ENCODE assay signal across 9 mouse cellular contexts in the genomic region with DNA sequence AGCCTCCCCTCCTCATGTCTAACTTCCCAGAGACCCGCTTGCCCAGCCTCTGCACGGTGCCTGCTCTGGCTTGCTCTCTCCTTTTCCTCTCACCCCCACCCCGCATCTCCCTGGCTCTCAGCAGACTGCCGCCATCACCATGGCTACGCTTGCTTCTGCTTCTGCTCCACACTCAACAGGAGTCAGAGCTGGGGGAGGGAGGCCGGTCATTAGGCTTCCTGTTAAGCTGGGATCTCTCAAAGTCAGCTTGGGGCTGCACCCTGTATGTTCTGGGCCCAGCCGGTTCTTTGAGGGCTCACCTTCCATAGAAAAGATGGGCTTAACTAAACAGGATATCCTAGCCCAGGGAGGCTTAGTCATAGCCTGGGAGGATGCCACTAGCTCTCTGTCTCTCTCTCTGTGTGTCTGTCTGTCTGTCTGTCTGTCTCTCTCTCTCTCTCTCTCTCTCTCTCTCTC.
A peak's percentile ranks its signal among the peaks of the same experiment; 100 is the strongest.
DNase-seq lines count a peak whose midpoint lies in the region; ATAC-seq and TF ChIP-seq lines count a peak whose summit lies in the region.
"Had no signal": no experiment of that assay in that cellular context is flagged by ENCODE, and none has a peak within 500 bp of the region (broad histone marks: within the 10 kb centered on the region; RNA-seq: fewer than 3 reads in every experiment).

No protein-coding gene starts in this region.

- no peak for TF ChIP-seq CTCF in liver, postnatal 0 days (IDR thresholded peaks at IDR 0.05; ENCODE audit: low read depth)

- no peaks in the 10 kb centered on the region for H3K36me3 ChIP-seq in heart, embryonic 12.5 days
- no peaks in the 10 kb centered on the region for H3K36me3 ChIP-seq in liver, postnatal 0 days (replicated peaks; ENCODE audit: insufficient read depth, low read length)
- H3K36me3 ChIP-seq in neural tube, embryonic 15.5 days: no peaks in the 10 kb centered on the region

- H3K9me3 ChIP-seq in heart, embryonic 12.5 days (replicated peaks): no peaks in the 10 kb centered on the region
- no peaks in the 10 kb centered on the region for H3K9me3 ChIP-seq in liver, postnatal 0 days (ENCODE audit: low read length)
- no peaks in the 10 kb centered on the region for H3K9me3 ChIP-seq in neural tube, embryonic 15.5 days (replicated peaks)

- H3K4me2 ChIP-seq in heart, embryonic 12.5 days: peak overlapping the region; percentile 44; the same call in 1 of the 2 replicates
- no peak overlapping the region for H3K4me2 ChIP-seq in liver, postnatal 0 days (ENCODE audit: low read depth, low read length)
- H3K4me2 ChIP-seq in neural tube, embryonic 15.5 days: peak overlapping the region; percentile 32

- no peak overlapping the region for H3K4me3 ChIP-seq in heart, embryonic 12.5 days
- H3K4me3 ChIP-seq in liver, postnatal 0 days (ENCODE audit: low read depth, low read length): no peak overlapping the region
- no peak overlapping the region for H3K4me3 ChIP-seq in neural tube, embryonic 15.5 days (replicated peaks)

- no peaks in the 10 kb centered on the region for H3K27me3 ChIP-seq in heart, embryonic 12.5 days (replicated peaks)
- H3K27me3 ChIP-seq in liver, postnatal 0 days (ENCODE audit: insufficient read depth, low read length): no peaks in the 10 kb centered on the region
- H3K27me3 ChIP-seq in neural tube, embryonic 15.5 days (replicated peaks): no peaks in the 10 kb centered on the region
- H3K27me3 ChIP-seq: Patski had no signal

- intact Hi-C loops in heart, postnatal 25 days (cut with DNase I): no loop called here

- WGBS in heart, embryonic 12.5 days: 1% methylated on average over 7 of the region's 7 CpGs
- WGBS in liver, postnatal 0 days (ENCODE audit: insufficient replicate concordance): 13% methylated on average over 7 of the region's 7 CpGs
- WGBS in neural tube, embryonic 15.5 days: 5% methylated on average over 7 of the region's 7 CpGs

- no peak for TF ChIP-seq EP300 in liver, postnatal 0 days (IDR thresholded peaks at IDR 0.05; ENCODE audit: low read depth)

- ATAC-seq in heart, embryonic 12.5 days (ENCODE audit: insufficient number of reproducible peaks, low FRiP score): peak; percentile 77
- peak; percentile 71 for ATAC-seq in granulocyte monocyte progenitor cell, adult 5-6 weeks (replicated peaks; ENCODE audit: poor library complexity, severe bottlenecking)
- peak; percentile 32; the same call in 1 of the 2 replicates for ATAC-seq in liver, postnatal 0 days
- ATAC-seq in neural tube, embryonic 15.5 days (ENCODE audit: low FRiP score): peak; percentile 93
- ATAC-seq in erythroid progenitor cell, adult 5-6 weeks (replicated peaks; ENCODE audit: low FRiP score, poor library complexity, severe bottlenecking): no peak
- ATAC-seq: Patski had no signal

- DNase-seq in heart, postnatal 25 days (ENCODE audit: low spot score): no peak
- peak; percentile 59 to 60 for DNase-seq in cerebellum, postnatal 25 days
- DNase-seq in layer of hippocampus, adult 18-20 months (ENCODE audit: low spot score in 2 of 2): peak; percentile 78 to 83
- DNase-seq in liver, postnatal 0 days: peak; percentile 37

- H3K27ac ChIP-seq in heart, embryonic 12.5 days (ENCODE audit: poor library complexity, severe bottlenecking): no peak overlapping the region; the same call in 1 of the 2 replicates
- H3K27ac ChIP-seq in liver, postnatal 0 days (ENCODE audit: low read depth): no peak overlapping the region
- H3K27ac ChIP-seq in neural tube, embryonic 15.5 days (replicated peaks): no peak overlapping the region

- H3K4me1 ChIP-seq in heart, embryonic 12.5 days (replicated peaks): peaks cover 32% of the 10 kb centered on the region
- H3K4me1 ChIP-seq in liver, postnatal 0 days (ENCODE audit: insufficient read depth): peaks cover 25% of the 10 kb centered on the region
- H3K4me1 ChIP-seq in neural tube, embryonic 15.5 days: peaks cover 18% of the 10 kb centered on the region

- peak overlapping the region; percentile 28; the same call in 1 of the 2 replicates for H3K9ac ChIP-seq in heart, embryonic 12.5 days
- H3K9ac ChIP-seq in liver, postnatal 0 days (replicated peaks): no peak overlapping the region
- H3K9ac ChIP-seq in neural tube, embryonic 15.5 days (replicated peaks): no peak overlapping the region; the same call in 1 of the 2 replicates
